Comparison of ENCODE assay signal across 24 mouse cellular contexts in the genomic region with DNA sequence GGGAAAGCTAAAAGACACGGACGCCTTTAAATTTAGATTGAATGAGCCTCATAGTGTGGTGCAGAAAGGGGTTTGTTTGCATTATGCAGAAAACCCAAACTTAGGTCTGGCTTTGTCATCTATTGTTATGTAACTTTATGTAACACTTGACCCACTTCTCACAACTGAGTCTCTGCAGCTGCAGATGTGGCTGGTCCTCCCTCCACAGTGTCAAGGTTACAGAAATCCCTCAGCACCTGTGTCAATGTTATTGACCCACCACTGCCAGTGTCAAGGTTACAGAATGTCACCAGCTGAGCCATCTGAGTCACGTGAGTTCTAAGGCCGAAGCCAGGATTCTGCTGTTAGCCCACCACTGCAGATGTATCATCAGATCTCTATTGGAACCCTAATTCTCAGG. TPM values are rescaled to one million over a fixed set of nuclear protein-coding genes. Genes with fewer than 3 reads are reported as not detected.
"Had no signal": no experiment of that assay in that cellular context is flagged by ENCODE, and none has a peak within 500 bp of the region (broad histone marks: within the 10 kb centered on the region; RNA-seq: fewer than 3 reads in every experiment).

No protein-coding gene starts in this region.

- H3K9ac ChIP-seq: limb, embryonic 12.5 days; limb, embryonic 15.5 days; liver, embryonic 14.5 days; liver, postnatal 0 days; lung, embryonic 14.5 days; midbrain, embryonic 13.5 days; neural tube, embryonic 13.5 days had no signal

- H3K9me3 ChIP-seq: limb, embryonic 12.5 days; limb, embryonic 15.5 days; midbrain, embryonic 10.5 days; midbrain, embryonic 13.5 days; neural tube, embryonic 13.5 days had no signal

- H3K4me1 ChIP-seq: limb, embryonic 12.5 days; limb, embryonic 15.5 days; megakaryocyte, embryonic 14.5 days; midbrain, embryonic 10.5 days; midbrain, embryonic 13.5 days; neural tube, embryonic 13.5 days had no signal

- H3K4me2 ChIP-seq: limb, embryonic 12.5 days; limb, embryonic 15.5 days; liver, embryonic 11.5 days; lung, embryonic 14.5 days; midbrain, embryonic 13.5 days; neural tube, embryonic 13.5 days had no signal

- H3K36me3 ChIP-seq: limb, embryonic 12.5 days; limb, embryonic 15.5 days; midbrain, embryonic 10.5 days; midbrain, embryonic 13.5 days; neural tube, embryonic 13.5 days had no signal

- H3K4me3 ChIP-seq: left cerebral cortex, adult 2 months; limb, embryonic 12.5 days; limb, embryonic 15.5 days; megakaryocyte, embryonic 14.5 days; midbrain, embryonic 10.5 days; midbrain, embryonic 13.5 days; myocyte; neural tube, embryonic 13.5 days had no signal

- H3K27ac ChIP-seq: kidney, postnatal 0 days; left cerebral cortex, adult 2 months; limb, embryonic 12.5 days; limb, embryonic 15.5 days; liver, embryonic 14.5 days; midbrain, embryonic 10.5 days; midbrain, embryonic 13.5 days; neural tube, embryonic 13.5 days had no signal

- H3K27me3 ChIP-seq: limb, embryonic 12.5 days; limb, embryonic 15.5 days; megakaryocyte, embryonic 14.5 days; midbrain, embryonic 13.5 days; neural tube, embryonic 13.5 days had no signal

- ATAC-seq: liver, postnatal 0 days; lung, postnatal 0 days; midbrain, embryonic 13.5 days; midbrain, embryonic 16.5 days had no signal

- DNase-seq: kidney, postnatal 25 days; layer of hippocampus, postnatal 36 days; liver, postnatal 0 days; lung, embryonic 14.5 days; lung, postnatal 36 days; retina, postnatal 1 day; right cerebral cortex, postnatal 25 days; thymus, adult 18-20 months; thymus, postnatal 36 days had no signal

RNA-seq across cellular contexts. Expression of a gene that starts 51.3 kb away (rescaled TPM):
- total RNA-seq: monocyte, adult 5-6 weeks; neutrophil, adult 5-6 weeks had no signal
- polyA plus RNA-seq: liver, embryonic 11.5 days; lung, embryonic 14.5 days had no signal
